Mouse (Mus musculus): ENCODE measurements at regions not wholly inside any gene's neighbourhood (a gene's known extent, or its start where the extent isn't known, plus 50 kb on each side); places are given as distances from the start of the nearest gene placed in this dataset.

GRCm38 (mm10) chr13:116414473-116414872 is 105.0 kb upstream of the Isl1 start:
- DNase-seq = no peak

DNA sequence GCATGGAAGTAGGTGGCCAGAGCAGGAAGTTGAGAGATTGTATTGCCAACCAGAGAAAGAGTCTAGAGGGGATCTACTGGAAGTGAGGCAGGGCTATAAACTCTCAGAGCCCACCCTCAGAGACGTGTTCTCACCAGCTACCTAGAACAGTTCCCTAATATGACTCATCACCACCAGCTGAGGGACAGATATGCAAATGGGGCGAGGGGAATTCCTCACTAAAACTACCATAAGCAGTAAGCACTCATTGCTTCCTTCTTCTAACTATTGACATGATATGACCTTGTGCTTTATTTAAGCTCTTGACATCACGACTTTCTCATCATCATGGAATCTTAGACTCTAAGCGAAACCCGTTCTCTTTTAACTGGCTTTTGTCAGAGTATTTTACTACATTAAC is 101.2 kb upstream of the Isl1 start:
- no peak for DNase-seq
